Mouse (Mus musculus) lung, embryonic 14.5 days (tissue): ENCODE measurements around the gene Ankrd40. TPM values are rescaled to one million over a fixed set of nuclear protein-coding genes. Genes with fewer than 3 reads are reported as not detected.
A peak's percentile ranks its signal among the peaks of the same experiment; 100 is the strongest.

Experiments
- ATAC-seq: fragments of 200-750 bp; cut with Nextera tagmentation; 2 replicates; pipeline ENCODE4 v1.8.0; 2017; ENCODE audit warnings: mild to moderate bottlenecking, moderate TSS enrichment, moderate library complexity; ENCODE audit not compliant: insufficient read depth
- DNase-seq: peaks from one replicate; pipeline ENCODE4 v3.0.0-alpha.2; 2015
- H3K27ac ChIP-seq: fragments of 300-500 bp; sonication (generic); 2 replicates; pipeline ENCODE4 v1.5.1; 2014; ENCODE audit warnings: low read depth, mild to moderate bottlenecking, moderate library complexity
- H3K27me3 ChIP-seq: fragments of 300-500 bp; sonication (generic); 2 replicates; pipeline ENCODE4 v1.6.1; 2014; ENCODE audit warnings: low read length, control low read depth; ENCODE audit not compliant: insufficient read depth
- H3K36me3 ChIP-seq: fragments of 300-500 bp; sonication (generic); 2 replicates; pipeline ENCODE4 v1.6.1; 2014; ENCODE audit warnings: control low read depth; ENCODE audit not compliant: insufficient read depth
- H3K4me1 ChIP-seq: fragments of 300-500 bp; sonication (generic); 2 replicates; pipeline ENCODE4 v1.6.1; 2014; ENCODE audit warnings: antibody characterized with exemption, control low read depth; ENCODE audit not compliant: insufficient read depth
- H3K4me2 ChIP-seq: fragments of 300-500 bp; sonication (generic); 2 replicates; pipeline ENCODE4 v1.6.1; 2014; ENCODE audit warnings: mild to moderate bottlenecking
- H3K4me3 ChIP-seq: fragments of 300-500 bp; sonication (generic); 2 replicates; pipeline ENCODE4 v1.5.1; 2014; ENCODE audit warnings: low read depth, low read length
- H3K9ac ChIP-seq: fragments of 300-500 bp; sonication (generic); 2 replicates; pipeline ENCODE4 v1.6.1; 2014
- H3K9me3 ChIP-seq: fragments of 300-500 bp; sonication (generic); 2 replicates; pipeline ENCODE4 v1.6.1; 2016; ENCODE audit warnings: low read depth, low read length, control low read depth
- CTCF ChIP-seq: IDR thresholded peaks from 2 replicates; pipeline ENCODE4 v1.5.1; 2016; ENCODE audit warnings: antibody characterized with exemption, low read depth
- WGBS: fragments of 180-500 bp; shearing (Covaris S2); extraction: QIAGEN DNeasy Blood & Tissue Kit; methylation state at CpG from one replicate; pipeline ENCODE4 v1.1.7; 2014; 5-methylcytosine and 5-hydroxymethylcytosine counted together
- polyA plus RNA-seq: library from polyadenylated mRNA; unstranded; fragments of >200 nt; fragmentation: Nextera tagmentation; extraction: Ambion mirVana; gene quantifications from 2 replicates; pipeline ENCODE4 v1.2.1, GENCODE M21; 2014

Ankrd40 gene
- polyA plus RNA-seq, 1 experiment from 2014 or later: 30.9 TPM

- no peak overlapping the region for H3K4me3 ChIP-seq
- DNase-seq (no peak), ATAC-seq (no peak)
- H3K27me3 ChIP-seq: no peaks in the 10 kb centered on the region
- TF ChIP-seq CTCF: no peak
- no peaks in the 10 kb centered on the region for H3K9me3 ChIP-seq
- no peak overlapping the region for H3K27ac ChIP-seq
- WGBS: 83% methylated on average over 5 of the region's 5 CpGs
- H3K36me3 ChIP-seq: no peaks in the 10 kb centered on the region
- peaks cover 15% of the 10 kb centered on the region; the same call in 1 of the 2 replicates for H3K4me1 ChIP-seq
- no peak overlapping the region for H3K4me2 ChIP-seq
- H3K9ac ChIP-seq: no peak overlapping the region
Observed at GRCm38 (mm10) chr11:94324618-94325017, 3.2 kb upstream of the Ankrd40 start.

GRCm38 (mm10) chr11:94326961-94327411 lies 815 bp upstream of the Ankrd40 start:
- WGBS: 6% methylated on average over 10 of the region's 10 CpGs
- peak overlapping the region; percentile 95 for H3K9ac ChIP-seq
- H3K9me3 ChIP-seq: no peaks in the 10 kb centered on the region
- TF ChIP-seq CTCF: no peak
- H3K4me2 ChIP-seq: peak overlapping the region; percentile 63
- no peaks in the 10 kb centered on the region for H3K27me3 ChIP-seq
- no peaks in the 10 kb centered on the region for H3K36me3 ChIP-seq
- H3K4me1 ChIP-seq: peaks cover 23% of the 10 kb centered on the region
- H3K4me3 ChIP-seq: peak overlapping the region; percentile 71
- peak; percentile 49 for DNase-seq
- peak overlapping the region; percentile 98 for H3K27ac ChIP-seq
- ATAC-seq: peak; percentile 39; the same call in 1 of the 2 replicates

GRCm38 (mm10) chr11:94328644-94329025 lies 834 bp downstream of the Ankrd40 start:
- peaks cover 16% of the 10 kb centered on the region for H3K4me1 ChIP-seq
- WGBS: 3% methylated on average over 10 of the region's 10 CpGs
- 0 out of 2 replicates have a peak, but pooled peaks cover 1% of the 10 kb centered on the region for H3K36me3 ChIP-seq
- H3K27ac ChIP-seq: peak overlapping the region; percentile 98
- peak overlapping the region; percentile 63 for H3K4me2 ChIP-seq
- no peaks in the 10 kb centered on the region for H3K27me3 ChIP-seq
- peak overlapping the region; percentile 95 for H3K9ac ChIP-seq
- no peak for TF ChIP-seq CTCF
- no peak for ATAC-seq
- DNase-seq: peak; percentile 51
- H3K9me3 ChIP-seq: no peaks in the 10 kb centered on the region
- peak overlapping the region; percentile 71 for H3K4me3 ChIP-seq

- Histone ChIP-seq H3K9ac (no peak overlapping the region), H3K4me3 (peak overlapping the region; percentile 71; the same call in 1 of the 2 replicates), H3K36me3 (peaks cover 8% of the 10 kb centered on the region), H3K27me3 (no peaks in the 10 kb centered on the region), H3K9me3 (no peaks in the 10 kb centered on the region), H3K4me1 (peaks cover 16% of the 10 kb centered on the region), H3K27ac (no peak overlapping the region; the same call in 1 of the 2 replicates), H3K4me2 (peak overlapping the region; percentile 63)
- DNase-seq: peak; percentile 77
- no peak for ATAC-seq
- WGBS: 44% methylated on average over 4 of the region's 4 CpGs
- peak; percentile 59 for TF ChIP-seq CTCF
Observed at GRCm38 (mm10) chr11:94329270-94329891, 1.6 kb downstream of the Ankrd40 start.

GRCm38 (mm10) chr11:94330211-94330610 lies 2.4 kb downstream of the Ankrd40 start:
- DNase-seq (no peak), ATAC-seq (no peak)
- Histone ChIP-seq H3K4me3 (no peak overlapping the region), H3K27me3 (no peaks in the 10 kb centered on the region), H3K27ac (no peak overlapping the region), H3K36me3 (peaks cover 14% of the 10 kb centered on the region), H3K9ac (peak overlapping the region; percentile 9; the same call in 1 of the 2 replicates), H3K9me3 (no peaks in the 10 kb centered on the region), H3K4me2 (no peak overlapping the region), H3K4me1 (peaks cover 16% of the 10 kb centered on the region)
- TF ChIP-seq CTCF: no peak
- 91% methylated on average over 3 of the region's 3 CpGs for WGBS

- peaks cover 13% of the 10 kb centered on the region for H3K4me1 ChIP-seq
- TF ChIP-seq CTCF: no peak
- peaks cover 38% of the 10 kb centered on the region for H3K36me3 ChIP-seq
- WGBS: 88% methylated on average over 6 of the region's 6 CpGs
- no peak overlapping the region for H3K4me3 ChIP-seq
- H3K9ac ChIP-seq: no peak overlapping the region
- H3K4me2 ChIP-seq: no peak overlapping the region
- no peak overlapping the region for H3K27ac ChIP-seq
- H3K9me3 ChIP-seq: no peaks in the 10 kb centered on the region
- no peak for ATAC-seq
- H3K27me3 ChIP-seq: no peaks in the 10 kb centered on the region
- no peak for DNase-seq
Observed at GRCm38 (mm10) chr11:94332726-94333125, 4.9 kb downstream of the Ankrd40 start.

GRCm38 (mm10) chr11:94334386-94334968 lies 6.7 kb downstream of the Ankrd40 start:
- no peak for ATAC-seq
- Histone ChIP-seq H3K27ac (no peak overlapping the region), H3K4me2 (no peak overlapping the region), H3K4me1 (peaks cover 9% of the 10 kb centered on the region), H3K36me3 (peaks cover 55% of the 10 kb centered on the region), H3K27me3 (no peaks in the 10 kb centered on the region), H3K9ac (no peak overlapping the region), H3K4me3 (no peak overlapping the region), H3K9me3 (no peaks in the 10 kb centered on the region)
- 88% methylated on average over 8 of the region's 8 CpGs for WGBS
- DNase-seq: no peak
- no peak for TF ChIP-seq CTCF
